Mouse (Mus musculus): ENCODE results near the gene Slc39a3.

DNA sequence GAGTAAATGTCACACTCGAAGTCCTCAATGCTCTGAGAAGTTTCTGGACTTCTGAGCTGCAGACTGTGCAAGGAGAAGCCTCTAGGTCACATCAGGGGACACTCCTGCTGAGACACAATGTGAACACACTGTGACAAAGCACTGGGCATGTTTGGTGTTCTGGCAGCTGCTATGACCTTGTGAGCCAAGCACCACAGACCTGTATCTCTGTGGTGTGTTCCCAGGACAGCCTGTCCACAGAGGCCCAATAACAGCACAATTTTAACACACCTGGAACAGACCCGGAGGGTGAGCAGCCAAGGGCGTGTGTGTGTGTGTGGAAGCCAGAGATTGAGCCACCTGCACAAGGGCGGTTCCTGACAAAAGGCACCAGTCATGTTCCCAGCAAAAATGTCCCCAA lies 42.6 kb downstream of the Slc39a3 start:
- TF ChIP-seq POLR2A (IDR thresholded peaks at IDR 0.05; ENCODE audit: insufficient read length, low read depth) = no peak
- no peak for TF ChIP-seq MYOG (IDR thresholded peaks at IDR 0.05; ENCODE audit: control insufficient read depth in 1 of 3, insufficient read depth in 1 of 3, insufficient read length in 2 of 3, low read depth in 2 of 3)
- TF ChIP-seq POLR2AphosphoS2 (IDR thresholded peaks at IDR 0.05; ENCODE audit: insufficient read length, low read depth) = no peak
- no peak for TF ChIP-seq MAX (IDR thresholded peaks at IDR 0.05; ENCODE audit: low read depth)
- no peak for TF ChIP-seq TCF12 (IDR thresholded peaks at IDR 0.05; ENCODE audit: insufficient read depth, poor library complexity, severe bottlenecking)
- TF ChIP-seq E2F4 (IDR thresholded peaks at IDR 0.05; ENCODE audit: insufficient read depth) = no peak
- no peak for TF ChIP-seq REST (IDR thresholded peaks at IDR 0.05; ENCODE audit: insufficient read depth, insufficient read length)
- no peak for TF ChIP-seq SRF (IDR thresholded peaks at IDR 0.05; ENCODE audit: control insufficient read depth, insufficient read length, low read depth)
- no peak for TF ChIP-seq CEBPB (IDR thresholded peaks at IDR 0.05; ENCODE audit: insufficient read depth, poor library complexity, severe bottlenecking)
- TF ChIP-seq USF1 (IDR thresholded peaks at IDR 0.05; ENCODE audit: low read depth) = no peak

All from myocyte (in vitro differentiated cells).